Mouse (Mus musculus) lung, embryonic 14.5 days (tissue): ENCODE measurements around the gene Ackr1. TPM values are rescaled to one million over a fixed set of nuclear protein-coding genes. Genes with fewer than 3 reads are reported as not detected.

Experiments
- ATAC-seq: fragments of 200-750 bp; cut with Nextera tagmentation; 2 replicates; pipeline ENCODE4 v1.8.0; 2017; ENCODE audit warnings: mild to moderate bottlenecking, moderate TSS enrichment, moderate library complexity; ENCODE audit not compliant: insufficient read depth
- DNase-seq: peaks from one replicate; pipeline ENCODE4 v3.0.0-alpha.2; 2015
- H3K27ac ChIP-seq: fragments of 300-500 bp; sonication (generic); 2 replicates; pipeline ENCODE4 v1.5.1; 2014; ENCODE audit warnings: low read depth, mild to moderate bottlenecking, moderate library complexity
- H3K27me3 ChIP-seq: fragments of 300-500 bp; sonication (generic); 2 replicates; pipeline ENCODE4 v1.6.1; 2014; ENCODE audit warnings: low read length, control low read depth; ENCODE audit not compliant: insufficient read depth
- H3K36me3 ChIP-seq: fragments of 300-500 bp; sonication (generic); 2 replicates; pipeline ENCODE4 v1.6.1; 2014; ENCODE audit warnings: control low read depth; ENCODE audit not compliant: insufficient read depth
- H3K4me1 ChIP-seq: fragments of 300-500 bp; sonication (generic); 2 replicates; pipeline ENCODE4 v1.6.1; 2014; ENCODE audit warnings: antibody characterized with exemption, control low read depth; ENCODE audit not compliant: insufficient read depth
- H3K4me2 ChIP-seq: fragments of 300-500 bp; sonication (generic); 2 replicates; pipeline ENCODE4 v1.6.1; 2014; ENCODE audit warnings: mild to moderate bottlenecking
- H3K4me3 ChIP-seq: fragments of 300-500 bp; sonication (generic); 2 replicates; pipeline ENCODE4 v1.5.1; 2014; ENCODE audit warnings: low read depth, low read length
- H3K9ac ChIP-seq: fragments of 300-500 bp; sonication (generic); 2 replicates; pipeline ENCODE4 v1.6.1; 2014
- H3K9me3 ChIP-seq: fragments of 300-500 bp; sonication (generic); 2 replicates; pipeline ENCODE4 v1.6.1; 2016; ENCODE audit warnings: low read depth, low read length, control low read depth
- CTCF ChIP-seq: IDR thresholded peaks from 2 replicates; pipeline ENCODE4 v1.5.1; 2016; ENCODE audit warnings: antibody characterized with exemption, low read depth
- WGBS: fragments of 180-500 bp; shearing (Covaris S2); extraction: QIAGEN DNeasy Blood & Tissue Kit; methylation state at CpG from one replicate; pipeline ENCODE4 v1.1.7; 2014; 5-methylcytosine and 5-hydroxymethylcytosine counted together
- polyA plus RNA-seq: library from polyadenylated mRNA; unstranded; fragments of >200 nt; fragmentation: Nextera tagmentation; extraction: Ambion mirVana; gene quantifications from 2 replicates; pipeline ENCODE4 v1.2.1, GENCODE M21; 2014

Gene Ackr1
- polyA plus RNA-seq: 0.54 and 0.81 TPM in 2 replicates

DNA sequence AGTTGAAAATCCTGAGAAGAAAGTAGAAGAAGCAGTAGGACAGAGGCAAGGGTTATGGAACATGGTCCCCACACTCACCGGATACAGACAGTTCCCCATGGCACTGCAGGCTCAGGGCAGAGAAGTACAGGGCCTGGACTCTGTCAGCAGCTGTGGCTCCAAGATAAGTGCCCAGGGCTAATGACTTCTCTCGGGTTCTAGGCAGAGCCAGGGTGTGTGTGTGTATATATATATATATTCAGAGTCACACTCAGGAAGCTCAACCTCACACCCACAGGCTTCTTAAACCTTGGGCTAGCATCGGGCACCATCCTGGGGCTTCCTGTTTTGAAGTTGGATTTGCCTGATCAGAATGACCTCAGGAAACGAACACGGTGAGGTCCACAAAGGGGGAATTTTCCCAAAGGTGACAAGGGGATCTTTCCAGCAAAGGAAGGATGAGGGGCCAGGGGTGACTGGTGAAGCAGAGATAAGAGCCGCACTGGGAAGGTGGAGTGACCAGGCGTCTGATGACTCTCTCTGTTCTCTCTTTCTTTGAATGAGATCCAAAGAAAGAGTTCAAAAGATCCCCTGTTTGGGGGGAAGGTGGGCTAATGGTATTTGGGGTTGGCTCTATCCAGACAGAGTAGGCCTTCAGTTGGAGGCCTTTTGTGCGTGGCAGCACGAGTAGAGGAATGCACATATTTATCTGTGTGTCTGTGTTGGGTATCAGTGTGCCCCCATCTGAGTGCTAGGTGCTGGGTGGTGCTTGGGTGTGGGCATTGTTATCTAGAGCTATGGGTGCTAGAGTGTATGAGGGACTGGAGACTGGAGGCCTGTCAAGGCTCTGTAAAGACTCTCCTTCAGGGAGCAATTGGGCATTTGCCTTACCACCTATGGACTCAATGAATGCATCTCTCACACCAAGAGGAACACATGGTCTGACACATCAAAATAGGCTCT, at the start of gene Ackr1:
Gene Ackr1, minus strand, starts transcription at position 439 of the 942 bp plus-strand sequence.
- no peaks in the 10 kb centered on the region for H3K36me3 ChIP-seq
- peak within 1 kb of the TSS; percentile 30; the same call in 1 of the 2 replicates for H3K27ac ChIP-seq
- no peaks in the 10 kb centered on the region for H3K4me1 ChIP-seq
- H3K9me3 ChIP-seq: no peaks in the 10 kb centered on the region
- DNase-seq (no peak), ATAC-seq (peak; percentile 74)
- peak within 1 kb of the TSS; percentile 17; the same call in 1 of the 2 replicates for H3K4me3 ChIP-seq
- H3K27me3 ChIP-seq: no peaks in the 10 kb centered on the region
- WGBS: 38% methylated on average over 9 of the region's 9 CpGs
- no peak for TF ChIP-seq CTCF
- no peak within 1 kb of the TSS for H3K9ac ChIP-seq
- peak within 1 kb of the TSS; percentile 7; the same call in 1 of the 2 replicates for H3K4me2 ChIP-seq

- no peak for ATAC-seq
- Histone ChIP-seq H3K4me2 (no peak overlapping the region), H3K27me3 (no peaks in the 10 kb centered on the region), H3K27ac (no peak overlapping the region), H3K36me3 (no peaks in the 10 kb centered on the region), H3K9me3 (no peaks in the 10 kb centered on the region), H3K4me1 (no peaks in the 10 kb centered on the region), H3K9ac (no peak overlapping the region), H3K4me3 (no peak overlapping the region)
- TF ChIP-seq CTCF: no peak
- WGBS: 80% methylated on average over 6 of the region's 6 CpGs
- no peak for DNase-seq
Observed at GRCm38 (mm10) chr1:173381436-173381835, 47.9 kb upstream of the Ackr1 start.

GRCm38 (mm10) chr1:173377380-173378112, 44.0 kb upstream of the Ackr1 start:
- peak; percentile 74 for ATAC-seq
- Histone ChIP-seq H3K4me2 (no peak overlapping the region), H3K27ac (no peak overlapping the region), H3K4me1 (no peaks in the 10 kb centered on the region), H3K36me3 (no peaks in the 10 kb centered on the region), H3K9me3 (no peaks in the 10 kb centered on the region), H3K4me3 (no peak overlapping the region), H3K27me3 (no peaks in the 10 kb centered on the region), H3K9ac (no peak overlapping the region)
- peak; percentile 76 for DNase-seq
- 31% methylated on average over 13 of the region's 13 CpGs for WGBS
- TF ChIP-seq CTCF: peak; percentile 85

DNA sequence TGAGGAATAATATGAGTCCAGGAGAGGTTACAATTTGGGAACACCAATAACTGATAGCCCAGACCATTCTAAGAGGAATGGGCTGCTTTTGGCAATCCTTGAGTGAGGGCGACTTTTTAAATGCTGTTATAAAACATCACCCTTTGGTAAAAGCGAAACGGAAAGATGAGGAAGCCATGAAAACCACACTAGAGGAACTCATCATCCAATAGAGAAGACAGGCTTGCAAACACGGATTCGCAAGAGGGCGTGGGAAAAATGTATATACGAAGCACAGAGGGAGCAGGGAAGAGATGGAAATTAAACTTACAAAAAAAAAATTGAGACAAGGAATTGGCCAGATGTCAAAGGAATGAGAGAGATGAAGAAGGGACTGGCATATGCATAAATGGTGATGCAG, 40.5 kb upstream of the Ackr1 start:
- ATAC-seq (no peak), DNase-seq (no peak)
- no peak overlapping the region for H3K9ac ChIP-seq
- 76% methylated on average over 7 of the region's 7 CpGs for WGBS
- H3K36me3 ChIP-seq: no peaks in the 10 kb centered on the region
- no peak overlapping the region for H3K4me3 ChIP-seq
- no peak overlapping the region for H3K27ac ChIP-seq
- TF ChIP-seq CTCF: no peak
- no peaks in the 10 kb centered on the region for H3K4me1 ChIP-seq
- H3K27me3 ChIP-seq: no peaks in the 10 kb centered on the region
- no peaks in the 10 kb centered on the region for H3K9me3 ChIP-seq
- H3K4me2 ChIP-seq: no peak overlapping the region

GRCm38 (mm10) chr1:173371586-173371985, 38.0 kb upstream of the Ackr1 start:
- H3K27ac ChIP-seq: no peak overlapping the region
- no peak overlapping the region for H3K9ac ChIP-seq
- no peaks in the 10 kb centered on the region for H3K36me3 ChIP-seq
- peaks cover 12% of the 10 kb centered on the region for H3K27me3 ChIP-seq
- TF ChIP-seq CTCF: no peak
- ATAC-seq (no peak), DNase-seq (no peak)
- WGBS: 82% methylated on average over 6 of the region's 6 CpGs
- 0 out of 2 replicates have a peak, but pooled peaks cover 2% of the 10 kb centered on the region for H3K4me1 ChIP-seq
- H3K9me3 ChIP-seq: no peaks in the 10 kb centered on the region
- H3K4me3 ChIP-seq: no peak overlapping the region
- H3K4me2 ChIP-seq: no peak overlapping the region

- 70% methylated on average over 6 of the region's 6 CpGs for WGBS
- Histone ChIP-seq H3K4me2 (no peak overlapping the region), H3K4me3 (no peak overlapping the region), H3K36me3 (no peaks in the 10 kb centered on the region), H3K27me3 (peaks cover 23% of the 10 kb centered on the region), H3K9me3 (no peaks in the 10 kb centered on the region), H3K4me1 (0 out of 2 replicates have a peak, but pooled peaks cover 3% of the 10 kb centered on the region), H3K9ac (no peak overlapping the region), H3K27ac (no peak overlapping the region)
- TF ChIP-seq CTCF: no peak
- DNase-seq (no peak), ATAC-seq (no peak)
Observed at GRCm38 (mm10) chr1:173370456-173370855, 36.9 kb upstream of the Ackr1 start.

- H3K9ac ChIP-seq: no peak overlapping the region
- DNase-seq (no peak), ATAC-seq (no peak)
- no peak for TF ChIP-seq CTCF
- H3K27me3 ChIP-seq: peaks cover 24% of the 10 kb centered on the region
- H3K27ac ChIP-seq: no peak overlapping the region
- no peaks in the 10 kb centered on the region for H3K9me3 ChIP-seq
- H3K4me3 ChIP-seq: no peak overlapping the region
- 0 out of 2 replicates have a peak, but pooled peaks cover 3% of the 10 kb centered on the region for H3K4me1 ChIP-seq
- H3K36me3 ChIP-seq: no peaks in the 10 kb centered on the region
- WGBS: 59% methylated on average over 2 of the region's 2 CpGs
- H3K4me2 ChIP-seq: no peak overlapping the region
Observed at GRCm38 (mm10) chr1:173369611-173370010, 36.1 kb upstream of the Ackr1 start.
